Mouse (Mus musculus) bone marrow macrophage, adult 2 months (primary cell): ENCODE measurements at regions not wholly inside any gene's neighbourhood (a gene's known extent, or its start where the extent isn't known, plus 50 kb on each side); places are given as distances from the start of the nearest gene placed in this dataset.

Experiments
- CTCF ChIP-seq: IDR thresholded peaks from 2 replicates; pipeline ENCODE4 v1.5.1; 2012; ENCODE audit warnings: low read depth, mild to moderate bottlenecking, low read length, moderate library complexity
- POLR2A ChIP-seq: IDR thresholded peaks from 2 replicates; pipeline ENCODE4 v1.6.1; 2012; ENCODE audit warnings: mild to moderate bottlenecking, low read depth, low read length, borderline replicate concordance

- TF ChIP-seq CTCF, result no peak
- TF ChIP-seq POLR2A, result no peak
Measured at GRCm38 (mm10) chr1:35834180-35834579, 234.0 kb upstream of the Hs6st1 start.
